Mouse (Mus musculus): ENCODE data around the gene Cttnbp2. TPM values are rescaled to one million over a fixed set of nuclear protein-coding genes. Genes with fewer than 3 reads are reported as not detected.
A peak's percentile ranks its signal among the peaks of the same experiment; 100 is the strongest.

Cttnbp2 gene
- polyA plus RNA-seq, 1 experiment from 2014 or later: 17.2 TPM

DNA sequence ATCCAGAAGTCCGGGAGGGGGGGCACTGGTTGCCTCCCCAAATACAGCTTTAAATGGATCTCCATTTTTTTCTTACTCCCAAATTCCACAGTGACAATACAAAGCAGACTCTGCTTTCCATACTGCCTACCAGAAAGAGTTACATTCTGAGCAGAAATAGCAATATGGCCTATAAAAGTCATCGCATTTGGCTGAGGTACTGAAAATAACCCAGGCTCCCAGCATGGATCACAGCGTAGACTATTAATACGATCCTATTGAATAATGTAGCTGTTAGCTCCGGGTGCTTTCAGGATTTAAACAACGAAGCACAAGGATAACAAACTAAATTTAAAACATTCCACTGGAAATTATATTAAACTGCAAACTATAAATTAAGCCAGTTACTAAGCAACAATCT, 2.8 kb downstream of the Cttnbp2 start:
- Histone ChIP-seq H3K27me3 (ENCODE audit: control insufficient read depth, insufficient read depth, low read depth, low read length) (peaks cover 5% of the 10 kb centered on the region; the same call in 1 of the 2 replicates), H3K4me3 (ENCODE audit: low read length) (no peak overlapping the region), H3K9me3 (ENCODE audit: control insufficient read depth, low read length) (no peaks in the 10 kb centered on the region), H3K4me2 (ENCODE audit: low read depth, low read length) (no peak overlapping the region), H3K4me1 (replicated peaks; ENCODE audit: control insufficient read depth, insufficient read depth, low read length) (peaks cover 8% of the 10 kb centered on the region), H3K9ac (ENCODE audit: low read length) (no peak overlapping the region), H3K27ac (ENCODE audit: low read length) (no peak overlapping the region), H3K36me3 (ENCODE audit: control insufficient read depth, insufficient read depth, low read length) (no peaks in the 10 kb centered on the region)
- no peak for ATAC-seq (ENCODE audit: low read depth)
- whole genome bisulfite sequencing: 62% methylated on average over 6 of the region's 6 CpGs

DNA sequence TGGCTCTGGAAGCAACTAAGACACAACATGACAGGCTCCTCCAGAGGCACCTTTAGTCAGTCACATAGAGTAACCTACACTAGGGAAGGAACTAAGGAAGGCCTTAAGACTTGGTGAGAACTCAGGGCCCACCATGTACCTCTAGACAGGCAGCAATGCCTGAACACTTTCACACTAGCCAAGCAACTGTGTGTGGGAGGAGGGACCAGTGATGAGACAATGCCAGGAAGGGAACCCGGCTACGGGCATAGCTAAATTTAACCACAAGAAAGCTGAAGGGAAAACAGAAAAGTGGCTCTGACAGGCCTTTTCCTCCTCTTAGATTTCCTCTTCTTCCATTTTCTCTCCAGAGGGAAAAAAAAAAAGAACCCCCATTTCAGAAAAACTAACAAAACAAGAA, 6.6 kb downstream of the Cttnbp2 start:
- peak; percentile 49; the same call in 1 of the 2 replicates for ATAC-seq (ENCODE audit: low read depth)
- Histone ChIP-seq H3K9me3 (ENCODE audit: control insufficient read depth, low read length) (no peaks in the 10 kb centered on the region), H3K36me3 (ENCODE audit: control insufficient read depth, insufficient read depth, low read length) (no peaks in the 10 kb centered on the region), H3K27ac (ENCODE audit: low read length) (peak overlapping the region; percentile 57), H3K4me2 (ENCODE audit: low read depth, low read length) (0 out of 2 replicates have a peak overlapping the region, but pooled peaks have one; percentile 12), H3K4me3 (ENCODE audit: low read length) (no peak overlapping the region), H3K4me1 (replicated peaks; ENCODE audit: control insufficient read depth, insufficient read depth, low read length) (0 out of 2 replicates have a peak, but pooled peaks cover 1% of the 10 kb centered on the region), H3K9ac (ENCODE audit: low read length) (no peak overlapping the region), H3K27me3 (ENCODE audit: control insufficient read depth, insufficient read depth, low read depth, low read length) (no peaks in the 10 kb centered on the region)
- WGBS: 46% methylated on average over 2 of the region's 2 CpGs

DNA sequence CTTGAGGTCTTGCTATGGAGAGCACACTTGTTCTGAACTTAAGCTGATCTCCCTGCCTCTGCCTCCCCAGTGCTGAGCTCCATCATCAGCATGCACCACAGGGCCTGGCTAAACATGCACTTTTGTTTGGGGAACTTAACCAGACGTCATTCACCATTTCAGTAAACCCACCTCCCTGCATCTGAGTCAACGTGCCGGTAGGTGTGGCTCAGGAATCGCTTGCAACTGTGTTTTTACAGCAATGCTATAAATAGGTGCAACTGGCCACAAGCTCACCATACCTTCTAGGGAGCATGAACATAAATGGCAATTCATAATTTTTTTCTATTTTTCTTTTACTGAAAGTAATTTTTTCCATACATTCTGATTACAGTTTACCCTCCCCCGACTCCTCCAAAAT, 14.8 kb downstream of the Cttnbp2 start:
- no peaks in the 10 kb centered on the region for H3K36me3 ChIP-seq (ENCODE audit: control insufficient read depth, insufficient read depth, low read length)
- no peak overlapping the region for H3K4me2 ChIP-seq (ENCODE audit: low read depth, low read length)
- H3K27ac ChIP-seq (ENCODE audit: low read length): no peak overlapping the region
- H3K4me3 ChIP-seq (ENCODE audit: low read length): no peak overlapping the region
- H3K9ac ChIP-seq (ENCODE audit: low read length): no peak overlapping the region
- ATAC-seq (ENCODE audit: low read depth): no peak
- no peaks in the 10 kb centered on the region for H3K27me3 ChIP-seq (ENCODE audit: control insufficient read depth, insufficient read depth, low read depth, low read length)
- H3K9me3 ChIP-seq (ENCODE audit: control insufficient read depth, low read length): no peaks in the 10 kb centered on the region
- 62% methylated on average over 5 of the region's 5 CpGs for WGBS
- no peaks in the 10 kb centered on the region for H3K4me1 ChIP-seq (replicated peaks; ENCODE audit: control insufficient read depth, insufficient read depth, low read length)

DNA sequence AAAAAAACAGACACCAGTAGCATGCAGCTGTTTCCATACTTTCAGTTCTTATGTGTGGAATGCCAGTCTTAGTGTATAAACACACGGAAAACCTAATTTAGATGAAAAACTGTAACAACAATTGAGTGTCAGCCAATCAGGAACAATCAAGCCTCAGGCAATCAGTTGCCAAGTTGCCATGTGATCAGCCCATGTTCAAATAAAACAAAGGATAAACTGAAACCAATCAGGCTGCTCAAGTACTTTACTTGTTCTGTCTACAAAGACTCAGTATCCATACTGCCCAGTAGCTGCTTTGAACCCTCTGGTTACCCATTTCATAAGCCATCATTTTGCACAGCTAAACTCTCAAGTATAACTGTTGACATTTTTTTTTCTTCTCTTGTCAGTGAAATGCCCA, 21.7 kb downstream of the Cttnbp2 start:
- H3K27me3 ChIP-seq (ENCODE audit: control insufficient read depth, insufficient read depth, low read depth, low read length): no peaks in the 10 kb centered on the region
- H3K9ac ChIP-seq (ENCODE audit: low read length): no peak overlapping the region
- H3K36me3 ChIP-seq (ENCODE audit: control insufficient read depth, insufficient read depth, low read length): no peaks in the 10 kb centered on the region
- H3K4me1 ChIP-seq (replicated peaks; ENCODE audit: control insufficient read depth, insufficient read depth, low read length): no peaks in the 10 kb centered on the region
- no peak overlapping the region for H3K4me2 ChIP-seq (ENCODE audit: low read depth, low read length)
- WGBS: 56% methylated on average over 1 of the region's 1 CpGs
- no peak overlapping the region for H3K27ac ChIP-seq (ENCODE audit: low read length)
- H3K9me3 ChIP-seq (ENCODE audit: control insufficient read depth, low read length): no peaks in the 10 kb centered on the region
- ATAC-seq (ENCODE audit: low read depth): no peak
- no peak overlapping the region for H3K4me3 ChIP-seq (ENCODE audit: low read length)

DNA sequence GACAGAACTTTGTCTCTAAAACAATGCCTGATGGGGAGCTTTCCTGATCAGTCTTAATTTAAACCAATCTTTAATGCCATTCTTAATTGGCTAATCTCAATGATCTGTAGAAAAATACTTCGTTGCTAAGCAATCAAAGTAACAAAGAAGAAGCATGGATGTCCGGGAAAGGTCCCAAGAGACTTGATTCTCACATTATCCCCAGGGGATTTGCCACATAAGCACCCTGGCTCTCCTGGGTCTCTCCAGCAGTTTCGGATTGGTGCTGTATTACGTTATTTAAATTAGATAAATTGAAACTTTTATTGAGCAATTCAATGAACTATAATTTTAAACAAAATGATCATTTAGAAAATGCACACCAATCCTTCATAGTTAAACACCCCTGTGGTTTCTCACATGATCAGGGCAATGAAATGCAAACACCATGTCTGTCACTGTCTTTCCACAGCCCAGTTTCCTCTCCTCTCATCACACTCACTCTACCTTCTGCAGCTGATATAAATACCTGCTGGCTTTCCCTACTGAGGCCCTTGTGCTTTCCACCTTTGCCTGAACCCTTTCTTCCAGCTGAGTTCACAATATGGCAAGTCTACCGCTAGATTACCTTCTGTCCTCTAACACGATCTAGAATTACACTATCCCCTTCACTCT, 22.3 kb downstream of the Cttnbp2 start:
- Histone ChIP-seq H3K36me3 (ENCODE audit: control insufficient read depth, insufficient read depth, low read length) (no peaks in the 10 kb centered on the region), H3K27ac (ENCODE audit: low read length) (no peak overlapping the region), H3K4me1 (replicated peaks; ENCODE audit: control insufficient read depth, insufficient read depth, low read length) (no peaks in the 10 kb centered on the region), H3K4me2 (ENCODE audit: low read depth, low read length) (no peak overlapping the region), H3K9me3 (ENCODE audit: control insufficient read depth, low read length) (no peaks in the 10 kb centered on the region), H3K9ac (ENCODE audit: low read length) (no peak overlapping the region), H3K4me3 (ENCODE audit: low read length) (no peak overlapping the region), H3K27me3 (ENCODE audit: control insufficient read depth, insufficient read depth, low read depth, low read length) (no peaks in the 10 kb centered on the region)
- ATAC-seq (ENCODE audit: low read depth): no peak
- 76% methylated on average over 6 of the region's 6 CpGs for WGBS

DNA sequence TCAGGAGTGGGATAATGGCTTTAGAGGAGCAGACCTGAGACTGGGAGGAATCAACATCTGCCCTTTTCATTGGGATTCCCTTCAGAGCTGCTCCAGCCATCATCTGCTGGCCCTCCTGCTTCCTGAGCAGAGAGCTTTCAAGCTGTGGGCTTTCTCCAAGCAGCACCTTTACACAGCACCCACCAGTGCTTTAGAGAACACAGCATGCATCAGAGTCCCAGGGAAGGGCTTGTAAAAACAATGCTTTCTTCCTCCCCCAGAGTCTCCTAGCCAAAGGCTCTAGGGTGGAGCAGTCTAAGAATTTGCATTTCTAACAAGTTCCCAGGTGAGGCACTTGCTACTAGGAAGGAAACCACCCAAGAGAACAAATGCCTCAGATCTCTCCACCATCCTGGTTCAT, 29.6 kb downstream of the Cttnbp2 start:
- ATAC-seq (ENCODE audit: low read depth): no peak
- Histone ChIP-seq H3K36me3 (ENCODE audit: control insufficient read depth, insufficient read depth, low read length) (no peaks in the 10 kb centered on the region), H3K4me1 (replicated peaks; ENCODE audit: control insufficient read depth, insufficient read depth, low read length) (no peaks in the 10 kb centered on the region), H3K9me3 (ENCODE audit: control insufficient read depth, low read length) (no peaks in the 10 kb centered on the region), H3K27ac (ENCODE audit: low read length) (no peak overlapping the region), H3K27me3 (ENCODE audit: control insufficient read depth, insufficient read depth, low read depth, low read length) (no peaks in the 10 kb centered on the region), H3K9ac (ENCODE audit: low read length) (no peak overlapping the region), H3K4me3 (ENCODE audit: low read length) (no peak overlapping the region), H3K4me2 (ENCODE audit: low read depth, low read length) (no peak overlapping the region)

DNA sequence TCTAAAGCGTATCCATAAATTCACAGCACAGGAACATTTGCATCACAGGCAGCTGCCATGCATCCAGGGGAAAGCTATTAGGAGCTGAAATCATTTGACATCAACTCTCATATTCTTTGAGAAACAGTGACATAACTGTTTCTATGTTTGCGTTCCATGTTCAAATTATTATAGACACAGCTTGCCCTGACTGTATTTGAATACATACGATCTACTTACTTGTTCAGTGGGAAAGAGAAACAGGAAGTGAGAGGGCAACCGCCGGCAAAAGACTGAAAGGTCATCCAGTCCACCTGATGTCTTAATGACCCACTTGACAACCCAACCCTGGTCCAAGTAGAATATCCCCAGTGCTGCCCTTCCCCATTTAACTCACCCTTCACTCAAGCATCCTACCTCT, 30.6 kb downstream of the Cttnbp2 start:
- Histone ChIP-seq H3K4me1 (replicated peaks; ENCODE audit: control insufficient read depth, insufficient read depth, low read length) (no peaks in the 10 kb centered on the region), H3K4me3 (ENCODE audit: low read length) (no peak overlapping the region), H3K36me3 (ENCODE audit: control insufficient read depth, insufficient read depth, low read length) (no peaks in the 10 kb centered on the region), H3K27ac (ENCODE audit: low read length) (no peak overlapping the region), H3K9ac (ENCODE audit: low read length) (no peak overlapping the region), H3K9me3 (ENCODE audit: control insufficient read depth, low read length) (no peaks in the 10 kb centered on the region), H3K4me2 (ENCODE audit: low read depth, low read length) (no peak overlapping the region), H3K27me3 (ENCODE audit: control insufficient read depth, insufficient read depth, low read depth, low read length) (no peaks in the 10 kb centered on the region)
- ATAC-seq (ENCODE audit: low read depth): no peak
- 74% methylated on average over 5 of the region's 5 CpGs for WGBS

DNA sequence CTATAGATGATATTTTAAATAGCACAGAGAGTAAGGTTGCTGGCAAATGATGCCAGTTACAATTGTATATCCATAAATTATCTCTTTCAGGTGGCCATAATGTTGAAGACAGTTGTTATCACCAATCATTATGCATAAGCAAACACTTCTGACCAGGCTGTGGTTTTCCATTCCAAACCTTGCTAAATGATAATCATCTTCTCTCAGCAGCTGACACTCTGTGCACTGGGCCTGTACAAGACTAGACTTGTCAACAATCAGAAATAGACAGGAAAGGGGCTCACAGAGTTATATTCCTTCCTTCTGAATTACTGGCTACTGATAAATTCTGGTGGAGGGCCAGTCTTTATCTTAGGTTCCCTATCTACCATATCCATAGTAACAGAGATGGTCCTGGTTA, 32.1 kb downstream of the Cttnbp2 start:
- no peak overlapping the region for H3K4me2 ChIP-seq (ENCODE audit: low read depth, low read length)
- H3K4me1 ChIP-seq (replicated peaks; ENCODE audit: control insufficient read depth, insufficient read depth, low read length): no peaks in the 10 kb centered on the region
- no peaks in the 10 kb centered on the region for H3K9me3 ChIP-seq (ENCODE audit: control insufficient read depth, low read length)
- no peaks in the 10 kb centered on the region for H3K36me3 ChIP-seq (ENCODE audit: control insufficient read depth, insufficient read depth, low read length)
- no peak overlapping the region for H3K4me3 ChIP-seq (ENCODE audit: low read length)
- H3K27ac ChIP-seq (ENCODE audit: low read length): no peak overlapping the region
- H3K9ac ChIP-seq (ENCODE audit: low read length): no peak overlapping the region
- no peak for ATAC-seq (ENCODE audit: low read depth)
- no peaks in the 10 kb centered on the region for H3K27me3 ChIP-seq (ENCODE audit: control insufficient read depth, insufficient read depth, low read depth, low read length)

DNA sequence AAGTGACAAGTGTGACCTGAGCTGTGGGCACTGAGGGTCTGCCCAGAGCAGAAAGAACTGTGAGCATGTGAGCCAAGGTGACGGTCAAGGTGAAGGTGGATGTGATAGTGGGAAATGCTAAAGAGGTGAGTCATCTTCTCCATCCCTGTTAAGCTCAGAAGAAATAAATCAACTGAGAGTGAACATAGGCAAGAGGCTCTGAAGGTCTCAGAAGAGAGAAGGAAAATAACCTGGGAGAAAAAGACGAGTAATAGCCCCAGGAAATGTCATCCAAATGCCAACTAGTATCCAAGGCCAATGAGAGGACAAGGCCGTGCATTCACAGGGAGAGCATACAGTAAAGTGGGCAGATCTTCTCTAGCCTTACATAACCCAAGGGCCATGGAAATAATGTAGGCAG, 32.9 kb downstream of the Cttnbp2 start:
- no peaks in the 10 kb centered on the region for H3K9me3 ChIP-seq (ENCODE audit: control insufficient read depth, low read length)
- H3K4me3 ChIP-seq (ENCODE audit: low read length): no peak overlapping the region
- no peak overlapping the region for H3K9ac ChIP-seq (ENCODE audit: low read length)
- H3K27ac ChIP-seq (ENCODE audit: low read length): no peak overlapping the region
- H3K4me2 ChIP-seq (ENCODE audit: low read depth, low read length): no peak overlapping the region
- no peaks in the 10 kb centered on the region for H3K27me3 ChIP-seq (ENCODE audit: control insufficient read depth, insufficient read depth, low read depth, low read length)
- WGBS: 76% methylated on average over 3 of the region's 3 CpGs
- H3K4me1 ChIP-seq (replicated peaks; ENCODE audit: control insufficient read depth, insufficient read depth, low read length): no peaks in the 10 kb centered on the region
- no peaks in the 10 kb centered on the region for H3K36me3 ChIP-seq (ENCODE audit: control insufficient read depth, insufficient read depth, low read length)
- ATAC-seq (ENCODE audit: low read depth): no peak
